Comparison of ENCODE assay signal across 8 mouse cellular contexts in genomic region chr14:55015767-55016111, GRCm38 (mm10). TPM values are rescaled to one million over a fixed set of nuclear protein-coding genes. Genes with fewer than 3 reads are reported as not detected.
DNase-seq lines count a peak whose midpoint lies in the region; ATAC-seq and TF ChIP-seq lines count a peak whose summit lies in the region.

No protein-coding gene starts in this region.

- no peak for DNase-seq in heart, postnatal 36 days
- peak; percentile 21 for DNase-seq in G1E (ENCODE audit: low spot score)
- DNase-seq in forebrain, embryonic 14.5 days (ENCODE audit: low spot score) = no peak
- no peak for DNase-seq in urinary bladder, adult 18-20 months (ENCODE audit: low spot score in 2 of 2)
- no peak for DNase-seq in thymus, adult 18-20 months
- no peak for DNase-seq in gastrocnemius, postnatal 4 days (ENCODE audit: low spot score in 2 of 2)

- peaks cover 34% of the 10 kb centered on the region for H3K36me3 ChIP-seq in heart, embryonic 13.5 days
- peaks cover 41% of the 10 kb centered on the region for H3K36me3 ChIP-seq in G1E (replicated peaks)
- peaks cover 31% of the 10 kb centered on the region for H3K36me3 ChIP-seq in forebrain, embryonic 14.5 days (ENCODE audit: control insufficient read depth, insufficient read depth, low read length)
- H3K36me3 ChIP-seq in liver, embryonic 16.5 days (ENCODE audit: control insufficient read depth, insufficient read depth) = peaks cover 7% of the 10 kb centered on the region

- H3K4me3 ChIP-seq in heart, embryonic 13.5 days = peak overlapping the region; percentile 78
- H3K4me3 ChIP-seq in G1E (ENCODE audit: low read depth, low read length) = peak overlapping the region; percentile 81
- H3K4me3 ChIP-seq in forebrain, embryonic 14.5 days (ENCODE audit: low read depth, low read length) = peak overlapping the region; percentile 77
- peak overlapping the region; percentile 95 for H3K4me3 ChIP-seq in liver, embryonic 16.5 days (ENCODE audit: low read depth, low read length)

- WGBS in heart, embryonic 13.5 days = 0% methylated on average over 17 of the region's 17 CpGs
- WGBS in forebrain, embryonic 14.5 days = 0% methylated on average over 17 of the region's 17 CpGs
- WGBS in liver, embryonic 16.5 days (ENCODE audit: insufficient replicate concordance) = under 1% methylated on average over 17 of the region's 17 CpGs

- peaks cover 4% of the 10 kb centered on the region; the same call in 1 of the 2 replicates for H3K9me3 ChIP-seq in heart, embryonic 13.5 days
- H3K9me3 ChIP-seq in G1E (replicated peaks) = 0 out of 2 replicates have a peak, but pooled peaks cover 2% of the 10 kb centered on the region
- H3K9me3 ChIP-seq in forebrain, embryonic 14.5 days (replicated peaks; ENCODE audit: control insufficient read depth, low read length) = no peaks in the 10 kb centered on the region
- H3K9me3 ChIP-seq in liver, embryonic 16.5 days (replicated peaks; ENCODE audit: control insufficient read depth, low read length) = no peaks in the 10 kb centered on the region

- peaks cover 12% of the 10 kb centered on the region for H3K4me1 ChIP-seq in heart, embryonic 13.5 days
- peaks cover 18% of the 10 kb centered on the region for H3K4me1 ChIP-seq in G1E (ENCODE audit: insufficient read depth, low read depth, low read length)
- peaks cover 4% of the 10 kb centered on the region for H3K4me1 ChIP-seq in forebrain, embryonic 14.5 days (ENCODE audit: control insufficient read depth, insufficient read depth, low read length)
- peaks cover 9% of the 10 kb centered on the region for H3K4me1 ChIP-seq in liver, embryonic 16.5 days (ENCODE audit: control insufficient read depth, low read depth, low read length)

- peak overlapping the region; percentile 78 for H3K4me2 ChIP-seq in heart, embryonic 13.5 days
- peak overlapping the region; percentile 70 for H3K4me2 ChIP-seq in forebrain, embryonic 14.5 days (ENCODE audit: low read length)
- H3K4me2 ChIP-seq in liver, embryonic 16.5 days (ENCODE audit: low read depth, low read length) = peak overlapping the region; percentile 97

- peak overlapping the region; percentile 75 for H3K27ac ChIP-seq in heart, embryonic 13.5 days (replicated peaks)
- peak overlapping the region; percentile 39; the same call in 1 of the 2 replicates for H3K27ac ChIP-seq in forebrain, embryonic 14.5 days (ENCODE audit: low read depth, low read length)
- peak overlapping the region; percentile 86 for H3K27ac ChIP-seq in liver, embryonic 16.5 days (ENCODE audit: low read length)

- no peaks in the 10 kb centered on the region for H3K27me3 ChIP-seq in heart, embryonic 13.5 days (replicated peaks)
- no peaks in the 10 kb centered on the region for H3K27me3 ChIP-seq in G1E (ENCODE audit: insufficient read depth, low read length)
- no peaks in the 10 kb centered on the region for H3K27me3 ChIP-seq in forebrain, embryonic 14.5 days (replicated peaks; ENCODE audit: control insufficient read depth, insufficient read depth, low read length)
- no peaks in the 10 kb centered on the region for H3K27me3 ChIP-seq in liver, embryonic 16.5 days (ENCODE audit: control insufficient read depth, insufficient read depth, low read depth, low read length)

- intact Hi-C loops in heart, postnatal 36 days (cut with DNase I) = loop anchor here (2.0 kb wide), 1 partner anchor 115 kb away; no protein-coding TSS in a partner anchor

- no peak for TF ChIP-seq CTCF in G1E (IDR thresholded peaks at IDR 0.05; ENCODE audit: low read depth, low read length)

- H3K9ac ChIP-seq in heart, embryonic 13.5 days = peak overlapping the region; percentile 89
- H3K9ac ChIP-seq in forebrain, embryonic 14.5 days (ENCODE audit: low read length) = peak overlapping the region; percentile 83
- H3K9ac ChIP-seq in liver, embryonic 16.5 days (ENCODE audit: low read depth, low read length) = peak overlapping the region; percentile 84

- ATAC-seq in heart, embryonic 13.5 days (ENCODE audit: extremely low read depth, insufficient number of reproducible peaks, low FRiP score, low TSS enrichment) = peak; percentile 23
- ATAC-seq in G1E (ENCODE audit: extremely low read depth, insufficient number of reproducible peaks, low FRiP score, poor library complexity, severe bottlenecking) = no peak
- ATAC-seq in forebrain, embryonic 14.5 days = no peak
- no peak; the same call in 1 of the 2 replicates for ATAC-seq in liver, embryonic 16.5 days (ENCODE audit: low read depth)

RNA-seq across cellular contexts. Expression of gene Ngdn, which starts 0.5 kb away (rescaled TPM):
- 56.8 and 58.2 TPM in 2 replicates for polyA plus RNA-seq in heart, embryonic 13.5 days (2015; fragmentation: Nextera tagmentation; extraction: Ambion mirVana)
- total RNA-seq in heart, postnatal 36 days (2021) = 10 to 100 TPM; 25.6 to 29.3 TPM
- total RNA-seq in G1E (2014; fragmentation: Nextera tagmentation) = 55.2 and 64.8 TPM in 2 replicates
- 62.0 and 78.3 TPM in 2 replicates for total RNA-seq in G1E (2017)
- 31.7 and 41.4 TPM in 2 replicates for polyA plus RNA-seq in G1E (2012)
- polyA plus RNA-seq in forebrain, embryonic 14.5 days (2014; fragmentation: Nextera tagmentation; extraction: Ambion mirVana) = 64.1 and 72.0 TPM in 2 replicates
- polyA plus RNA-seq in liver, embryonic 16.5 days (2015; fragmentation: Nextera tagmentation; extraction: Ambion mirVana) = 28.8 and 32.0 TPM in 2 replicates
- total RNA-seq in gastrocnemius, postnatal 4 days (2021) = 10 to 100 TPM; 29.2 to 32.7 TPM

RNA-seq across cellular contexts. Expression of gene Myh7, which starts 21.3 kb away (rescaled TPM):
- 3,662 and 3,747 TPM in 2 replicates for polyA plus RNA-seq in heart, embryonic 13.5 days (2015; fragmentation: Nextera tagmentation; extraction: Ambion mirVana)
- 1,000 to 10,000 TPM; 2,242 to 2,437 TPM for total RNA-seq in heart, postnatal 36 days (2021)
- total RNA-seq in G1E (2014; fragmentation: Nextera tagmentation) (0.90 TPM in 1 of 2 replicates, not detected in the other), G1E (2017) (under 0.01 and 0.16 TPM in 2 replicates)
- 0.17 and 0.18 TPM in 2 replicates for polyA plus RNA-seq in G1E (2012)
- polyA plus RNA-seq in forebrain, embryonic 14.5 days (2014; fragmentation: Nextera tagmentation; extraction: Ambion mirVana) = 5.4 and 6.5 TPM in 2 replicates
- 1.8 and 3.1 TPM in 2 replicates for polyA plus RNA-seq in liver, embryonic 16.5 days (2015; fragmentation: Nextera tagmentation; extraction: Ambion mirVana)
- total RNA-seq in gastrocnemius, postnatal 4 days (2021) = 100 to 1,000 TPM; 492 to 506 TPM

RNA-seq across cellular contexts. Expression of gene Gm17428, which starts 39.0 kb away (rescaled TPM):
- polyA plus RNA-seq in heart, embryonic 13.5 days (2015; fragmentation: Nextera tagmentation; extraction: Ambion mirVana) = not detected in 2 replicates
- total RNA-seq in heart, postnatal 36 days (2021) = not detected
- total RNA-seq in G1E (2014; fragmentation: Nextera tagmentation) (not detected in 2 replicates), G1E (2017) (not detected in 2 replicates)
- not detected in 2 replicates for polyA plus RNA-seq in G1E (2012)
- polyA plus RNA-seq in forebrain, embryonic 14.5 days (2014; fragmentation: Nextera tagmentation; extraction: Ambion mirVana) = not detected in 2 replicates
- not detected in 2 replicates for polyA plus RNA-seq in liver, embryonic 16.5 days (2015; fragmentation: Nextera tagmentation; extraction: Ambion mirVana)
- not detected for total RNA-seq in gastrocnemius, postnatal 4 days (2021)

RNA-seq across cellular contexts. Expression of gene Myh6, which starts 49.0 kb away (rescaled TPM):
- polyA plus RNA-seq in heart, embryonic 13.5 days (2015; fragmentation: Nextera tagmentation; extraction: Ambion mirVana) = 1,796 and 1,858 TPM in 2 replicates
- over 10,000 TPM; 23,066 to 24,862 TPM for total RNA-seq in heart, postnatal 36 days (2021)
- total RNA-seq in G1E (2014; fragmentation: Nextera tagmentation) = not detected in 2 replicates
- total RNA-seq in G1E (2017) = 0.29 and 0.38 TPM in 2 replicates
- 0.18 and 0.23 TPM in 2 replicates for polyA plus RNA-seq in G1E (2012)
- 0.91 and 1.2 TPM in 2 replicates for polyA plus RNA-seq in forebrain, embryonic 14.5 days (2014; fragmentation: Nextera tagmentation; extraction: Ambion mirVana)
- polyA plus RNA-seq in liver, embryonic 16.5 days (2015; fragmentation: Nextera tagmentation; extraction: Ambion mirVana) = 0.51 and 0.54 TPM in 2 replicates
- total RNA-seq in gastrocnemius, postnatal 4 days (2021) = 100 to 1,000 TPM; 112 to 118 TPM

Comparison
In these comparisons a context has a peak if more than half of its experiments do, and no peak if none do; other contexts are left out.
1. RNA of gene Myh7, which starts 21.3 kb away (polyA plus RNA-seq): 3,662 to 3,747 TPM in heart, embryonic 13.5 days; 5.4 to 6.5 TPM in forebrain, embryonic 14.5 days, 1.8 to 3.1 TPM in liver, embryonic 16.5 days and 0.17 to 0.18 TPM in G1E; every median in the first group is over 100 times any median in the second.
2. Peak in every context shown above with its lines, with median percentiles within 50 percentile points of each other: H3K27ac ChIP-seq, H3K4me2 ChIP-seq, H3K4me3 ChIP-seq and H3K9ac ChIP-seq.